Mouse (Mus musculus): Measurements from ENCODE around the gene Slc5a2.

The Slc5a2 gene

GRCm38 (mm10) chr7:128297617-128298480 lies 32.4 kb downstream of the Slc5a2 start, which contains the start of gene BC017158:
BC017158 (minus strand) TSS chr7:128298170.
- intact Hi-C loops (cut with DNase I): no loop called here

GRCm38 (mm10) chr7:128298481-128299342 lies 33.3 kb downstream of the Slc5a2 start:
- intact Hi-C loops (cut with DNase I): no loop called here

- intact Hi-C loops (cut with DNase I): no loop called here
These were observed 35.5 kb downstream of the Slc5a2 start for GRCm38 (mm10) chr7:128300952-128301351.

GRCm38 (mm10) chr7:128302151-128302550 lies 36.7 kb downstream of the Slc5a2 start:
- intact Hi-C loops (cut with DNase I): no loop called here

- intact Hi-C loops (cut with DNase I): no loop called here
These were observed 38.7 kb downstream of the Slc5a2 start for GRCm38 (mm10) chr7:128304198-128304597.

- intact Hi-C loops (cut with DNase I): loop anchor here (5.0 kb wide), 1 partner anchor 37 kb away; no protein-coding TSS in a partner anchor
These were observed 39.5 kb downstream of the Slc5a2 start for GRCm38 (mm10) chr7:128304907-128305306.

GRCm38 (mm10) chr7:128307851-128308250 lies 42.4 kb downstream of the Slc5a2 start:
- intact Hi-C loops (cut with DNase I): loop anchor here (5.0 kb wide), 1 partner anchor 34 kb away; no protein-coding TSS in a partner anchor

- intact Hi-C loops (cut with DNase I): loop anchor here (5.0 kb wide), 1 partner anchor 33 kb away; no protein-coding TSS in a partner anchor
These were observed 43.8 kb downstream of the Slc5a2 start for GRCm38 (mm10) chr7:128309216-128309615.

- intact Hi-C loops (cut with DNase I): loop anchor here (5.0 kb wide), 1 partner anchor 33 kb away; no protein-coding TSS in a partner anchor
These were observed 44.3 kb downstream of the Slc5a2 start for GRCm38 (mm10) chr7:128309776-128310175.

- intact Hi-C loops (cut with DNase I): no loop called here
These were observed 44.8 kb downstream of the Slc5a2 start for GRCm38 (mm10) chr7:128310229-128310688.

- intact Hi-C loops (cut with DNase I): no loop called here
These were observed 45.8 kb downstream of the Slc5a2 start for GRCm38 (mm10) chr7:128311263-128311662.

GRCm38 (mm10) chr7:128311811-128312210 lies 46.4 kb downstream of the Slc5a2 start:
- intact Hi-C loops (cut with DNase I): no loop called here

- intact Hi-C loops (cut with DNase I): no loop called here
These were observed 47.1 kb downstream of the Slc5a2 start for GRCm38 (mm10) chr7:128312375-128313059.

- intact Hi-C loops (cut with DNase I): no loop called here
These were observed 48.1 kb downstream of the Slc5a2 start for GRCm38 (mm10) chr7:128313601-128314000.

- intact Hi-C loops (cut with DNase I): no loop called here
These were observed 49.0 kb downstream of the Slc5a2 start for GRCm38 (mm10) chr7:128314491-128314890.

- intact Hi-C loops (cut with DNase I): no loop called here
These were observed 51.6 kb downstream of the Slc5a2 start for GRCm38 (mm10) chr7:128317011-128317410.

GRCm38 (mm10) chr7:128319140-128319539 lies 53.7 kb downstream of the Slc5a2 start:
- intact Hi-C loops (cut with DNase I): no loop called here

GRCm38 (mm10) chr7:128320219-128320816 lies 54.9 kb downstream of the Slc5a2 start:
- intact Hi-C loops (cut with DNase I): no loop called here

- intact Hi-C loops (cut with DNase I): no loop called here
These were observed 55.8 kb downstream of the Slc5a2 start for GRCm38 (mm10) chr7:128321260-128321659.

Measured in adrenal gland (tissue).